Mouse (Mus musculus) ES-Bruce4 (cell line): ENCODE measurements around the gene Slc6a21. TPM values are rescaled to one million over a fixed set of nuclear protein-coding genes. Genes with fewer than 3 reads are reported as not detected.

ENCODE experiments used
- H3K27ac ChIP-seq: 2 replicates; pipeline ENCODE4 v1.5.1; 2012; ENCODE audit warnings: low read length, inconsistent platforms; ENCODE audit not compliant: insufficient read depth
- H3K27me3 ChIP-seq: 2 replicates; pipeline ENCODE4 v1.6.1; 2012; ENCODE audit warnings: mild to moderate bottlenecking, low read length, inconsistent platforms; ENCODE audit not compliant: control insufficient read depth, poor library complexity, insufficient read depth, severe bottlenecking
- H3K36me3 ChIP-seq: 2 replicates; pipeline ENCODE4 v1.6.1; 2012; ENCODE audit warnings: inconsistent platforms, mild to moderate bottlenecking, low read length, moderate library complexity; ENCODE audit not compliant: control insufficient read depth, poor library complexity, insufficient read depth, severe bottlenecking
- H3K4me1 ChIP-seq: one replicate; pipeline ENCODE4 v1.8.1; 2011; ENCODE audit warnings: low read length; ENCODE audit not compliant: control insufficient read depth, insufficient read depth
- H3K4me3 ChIP-seq: 2 replicates; pipeline ENCODE4 v1.5.1; 2011; ENCODE audit warnings: low read depth, mild to moderate bottlenecking, low read length
- H3K9ac ChIP-seq: 2 replicates; pipeline ENCODE4 v1.6.1; 2012; ENCODE audit warnings: low read depth, mild to moderate bottlenecking, inconsistent platforms; ENCODE audit not compliant: poor library complexity, severe bottlenecking
- H3K9me3 ChIP-seq: replicated peaks from 2 replicates; pipeline ENCODE4 v1.6.1; 2012; ENCODE audit warnings: mild to moderate bottlenecking, low read length, inconsistent platforms; ENCODE audit not compliant: control insufficient read depth, poor library complexity, insufficient read depth, severe bottlenecking
- CTCF ChIP-seq: IDR thresholded peaks from one replicate; pipeline ENCODE4 v1.8.1; 2011; ENCODE audit warnings: low read depth, low read length
- EP300 ChIP-seq: IDR thresholded peaks from 2 replicates; pipeline ENCODE4 v1.6.1; 2011; ENCODE audit warnings: low read depth, low read length; ENCODE audit not compliant: insufficient read depth
- POLR2A ChIP-seq: IDR thresholded peaks from one replicate; pipeline ENCODE4 v1.8.1; 2011; ENCODE audit warnings: low read length; ENCODE audit not compliant: insufficient read depth
- polyA plus RNA-seq: library from polyadenylated mRNA; stranded (reverse); fragments of >200 nt; gene quantifications from 2 replicates; pipeline ENCODE4 v1.2.4, GENCODE M21; 2011; ENCODE audit warnings: low read depth; ENCODE audit not compliant: missing spikeins, insufficient read depth, insufficient read length

Slc6a21 gene
- polyA plus RNA-seq, 1 experiment, result not detected

DNA sequence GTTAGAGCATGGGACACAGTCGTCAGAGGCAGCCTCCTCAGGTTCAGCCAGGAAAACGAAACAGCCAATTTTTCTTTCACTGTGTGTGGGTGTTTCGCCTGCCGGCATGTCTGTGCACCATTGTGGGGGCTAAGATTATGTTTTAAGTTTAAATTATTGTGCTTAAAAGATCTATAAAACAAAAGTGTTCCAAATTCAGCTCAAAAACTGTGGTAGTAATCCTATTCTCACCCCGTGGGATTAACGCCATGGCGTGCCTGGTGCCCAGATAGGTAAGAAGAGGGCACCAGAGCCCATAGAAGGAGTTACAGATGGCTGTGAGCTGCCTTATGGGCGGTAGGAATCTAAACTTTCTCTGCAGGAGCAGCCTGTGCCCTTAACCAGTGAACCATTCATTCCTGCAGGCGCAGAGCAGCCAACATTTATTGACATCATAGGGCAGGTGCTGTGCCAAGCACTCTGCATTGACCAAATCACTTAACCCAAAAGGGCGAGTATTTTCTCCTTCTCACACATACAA is 37.9 kb downstream of the Slc6a21 start:
- Histone ChIP-seq H3K36me3 (0 out of 2 replicates have a peak, but pooled peaks cover 2% of the 10 kb centered on the region), H3K27me3 (no peaks in the 10 kb centered on the region), H3K4me1 (peaks cover 1% of the 10 kb centered on the region), H3K27ac (no peak overlapping the region), H3K9me3 (no peaks in the 10 kb centered on the region), H3K9ac (no peak overlapping the region), H3K4me3 (no peak overlapping the region)
- TF ChIP-seq EP300, result no peak
- TF ChIP-seq POLR2A, result no peak
- no peak for TF ChIP-seq CTCF

DNA sequence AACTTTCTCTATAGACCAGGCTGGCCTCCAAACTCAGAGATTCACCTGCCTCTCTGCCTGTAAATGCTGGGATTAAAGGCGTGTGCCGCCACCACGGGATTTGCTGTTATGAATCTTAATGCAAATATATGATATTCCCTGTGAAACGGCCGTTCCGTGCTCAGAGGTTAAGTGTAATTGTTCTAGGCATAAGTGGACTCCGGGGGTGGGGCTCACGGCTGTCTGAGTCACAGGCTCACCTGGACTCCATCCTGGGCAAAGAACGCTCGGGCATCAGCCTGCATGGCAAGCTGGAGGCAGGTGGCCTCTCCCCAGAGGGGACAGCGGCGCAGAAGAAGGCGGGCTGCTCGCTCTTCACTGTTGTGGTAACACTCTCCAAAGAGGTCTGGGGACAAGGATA is 39.2 kb downstream of the Slc6a21 start:
- TF ChIP-seq EP300 (no peak), CTCF (no peak)
- Histone ChIP-seq H3K9me3 (no peaks in the 10 kb centered on the region), H3K4me3 (no peak overlapping the region; the same call in 1 of the 2 replicates), H3K4me1 (peaks cover 1% of the 10 kb centered on the region), H3K27ac (no peak overlapping the region), H3K9ac (no peak overlapping the region), H3K36me3 (0 out of 2 replicates have a peak, but pooled peaks cover 2% of the 10 kb centered on the region), H3K27me3 (no peaks in the 10 kb centered on the region)

DNA sequence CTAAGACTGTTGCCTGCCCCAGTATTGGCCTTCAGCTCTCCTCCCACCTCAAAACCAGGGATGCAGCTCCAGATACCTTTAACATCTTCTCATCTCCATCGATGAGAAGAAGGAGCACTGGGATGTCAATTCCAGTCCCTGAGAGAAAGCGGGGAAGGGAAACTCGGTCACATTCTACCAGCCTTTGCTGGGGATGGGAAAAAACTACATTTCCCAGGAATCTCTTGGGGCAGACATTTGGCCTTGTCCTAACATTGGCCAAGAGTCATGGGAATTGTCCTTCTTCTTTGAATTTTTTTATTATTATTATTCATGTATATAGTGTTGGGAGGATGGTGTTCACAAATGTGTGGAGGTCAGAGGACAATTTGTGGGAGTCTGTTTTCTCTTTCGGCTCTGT is 44.9 kb downstream of the Slc6a21 start:
- Histone ChIP-seq H3K27ac (no peak overlapping the region), H3K36me3 (no peaks in the 10 kb centered on the region), H3K4me1 (peaks cover 4% of the 10 kb centered on the region), H3K9ac (no peak overlapping the region), H3K27me3 (no peaks in the 10 kb centered on the region), H3K9me3 (peaks cover 4% of the 10 kb centered on the region), H3K4me3 (no peak overlapping the region)
- no peak for TF ChIP-seq EP300

DNA sequence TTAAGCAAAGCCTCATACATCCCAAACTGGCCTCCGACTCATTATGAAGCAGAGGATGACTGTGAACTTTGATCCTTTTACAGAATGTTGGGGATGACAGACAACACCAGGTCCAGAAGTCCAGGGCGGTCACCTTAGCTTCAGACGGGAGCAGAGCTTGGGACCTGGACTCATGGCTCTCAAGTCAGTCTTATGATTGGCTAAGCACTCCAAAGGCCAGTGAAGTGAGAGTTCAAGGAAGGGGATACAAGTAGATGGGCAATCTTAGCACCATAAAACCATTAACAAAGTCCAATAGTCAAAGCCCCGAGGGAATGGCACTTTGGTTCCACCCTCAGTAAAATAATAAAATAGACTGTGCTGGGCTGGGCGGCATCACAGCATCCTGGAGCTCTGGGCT is 45.8 kb downstream of the Slc6a21 start:
- no peak overlapping the region for H3K9ac ChIP-seq
- peaks cover 4% of the 10 kb centered on the region for H3K4me1 ChIP-seq
- no peak overlapping the region for H3K4me3 ChIP-seq
- H3K27ac ChIP-seq, result no peak overlapping the region
- peaks cover 4% of the 10 kb centered on the region for H3K9me3 ChIP-seq
- H3K36me3 ChIP-seq, result no peaks in the 10 kb centered on the region
- no peaks in the 10 kb centered on the region for H3K27me3 ChIP-seq
- no peak for TF ChIP-seq EP300
- no peak for TF ChIP-seq CTCF
- TF ChIP-seq POLR2A, result no peak

DNA sequence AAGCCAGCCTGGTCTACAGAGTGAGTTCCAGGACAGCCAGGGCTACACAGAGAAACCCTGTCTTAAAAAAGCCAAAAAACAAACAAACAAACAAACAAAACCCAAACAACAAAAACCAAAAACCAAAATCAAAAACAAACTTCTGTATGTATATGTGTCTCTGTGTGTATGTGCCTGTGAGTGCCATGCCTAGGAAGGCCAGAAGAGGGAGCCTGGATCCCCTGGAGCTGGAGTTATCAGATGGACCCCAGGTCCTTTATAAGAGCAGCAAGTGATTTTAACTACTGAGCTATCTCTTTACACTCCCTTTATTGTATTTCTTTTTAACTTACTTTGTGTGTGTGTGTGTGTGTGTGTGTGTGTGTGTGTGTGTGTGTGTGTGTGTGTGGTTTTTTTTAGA is 48.5 kb downstream of the Slc6a21 start:
- Histone ChIP-seq H3K9ac (no peak overlapping the region), H3K4me3 (no peak overlapping the region), H3K9me3 (peaks cover 4% of the 10 kb centered on the region), H3K27ac (no peak overlapping the region), H3K4me1 (peaks cover 4% of the 10 kb centered on the region), H3K36me3 (no peaks in the 10 kb centered on the region), H3K27me3 (no peaks in the 10 kb centered on the region)
- peak; percentile 32 for TF ChIP-seq CTCF
- TF ChIP-seq POLR2A, result no peak

DNA sequence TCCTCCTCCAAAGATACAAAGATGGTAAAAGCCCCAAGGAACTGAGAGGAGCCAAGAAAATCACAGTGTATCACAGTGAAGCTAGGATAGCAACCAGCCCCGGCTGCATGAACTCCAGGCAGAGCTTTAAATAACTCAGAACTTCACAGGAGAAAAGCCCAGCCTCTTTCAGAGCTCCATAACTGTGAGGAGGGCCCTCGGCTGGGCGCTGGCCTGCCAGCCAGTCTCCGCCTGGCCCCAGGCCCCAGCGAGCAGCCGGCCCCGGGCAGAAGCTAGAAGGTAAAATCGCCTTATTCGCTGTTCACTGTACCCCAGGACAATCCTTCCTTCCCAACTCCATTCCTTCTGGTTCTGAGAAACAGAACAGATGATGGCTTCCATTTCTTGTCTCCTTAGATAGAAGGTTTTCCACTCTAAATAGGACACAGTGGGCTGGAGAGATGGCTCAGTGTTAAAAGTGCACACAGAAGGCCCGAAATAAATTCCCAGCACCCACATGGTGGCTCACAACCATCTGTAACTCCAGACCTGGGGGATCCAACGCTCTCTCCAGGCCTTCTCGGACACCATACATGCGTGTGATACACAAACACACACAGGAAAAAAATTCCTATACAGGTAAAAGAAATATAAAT is 51.6 kb downstream of the Slc6a21 start:
- TF ChIP-seq CTCF, result no peak
- no peak for TF ChIP-seq POLR2A
- TF ChIP-seq EP300, result no peak
- no peaks in the 10 kb centered on the region for H3K27me3 ChIP-seq
- no peak overlapping the region for H3K9ac ChIP-seq
- no peak overlapping the region for H3K27ac ChIP-seq
- peaks cover 4% of the 10 kb centered on the region for H3K4me1 ChIP-seq
- H3K9me3 ChIP-seq, result peaks cover 4% of the 10 kb centered on the region
- H3K36me3 ChIP-seq, result no peaks in the 10 kb centered on the region
- H3K4me3 ChIP-seq, result no peak overlapping the region
